Mouse (Mus musculus) liver, embryonic 14.5 days (tissue): ENCODE data around the gene Zfp326. TPM values are rescaled to one million over a fixed set of nuclear protein-coding genes. Genes with fewer than 3 reads are reported as not detected.

Experiments
- ATAC-seq: fragments of 200-750 bp; cut with Nextera tagmentation; 2 replicates; pipeline ENCODE4 v1.8.0; 2017; ENCODE audit warnings: moderate number of reproducible peaks, mild to moderate bottlenecking, moderate library complexity; ENCODE audit not compliant: insufficient read depth
- DNase-seq, 3 experiments: peaks; one replicate each; pipeline ENCODE4 v3.0.0-alpha.2; 2012 to 2013; ENCODE audit warnings: low read depth in 3 of 3, low spot score in 3 of 3
- H3K27ac ChIP-seq: fragments of 300-500 bp; sonication (generic); 2 replicates; pipeline ENCODE4 v1.5.1; 2014; ENCODE audit warnings: moderate library complexity, mild to moderate bottlenecking, control low read depth, inconsistent platforms
- H3K27me3 ChIP-seq: fragments of 300-500 bp; sonication (generic); 2 replicates; pipeline ENCODE4 v1.6.1; 2014; ENCODE audit warnings: mild to moderate bottlenecking, low read length, moderate library complexity; ENCODE audit not compliant: control insufficient read depth, insufficient read depth
- H3K36me3 ChIP-seq: fragments of 300-500 bp; sonication (generic); replicated peaks from 2 replicates; pipeline ENCODE4 v1.6.1; 2014; ENCODE audit warnings: low read depth; ENCODE audit not compliant: control insufficient read depth, insufficient read depth
- H3K4me1 ChIP-seq, 2 experiments: fragments of 200-500 bp in 1 of 2; fragments of 300-500 bp in 1 of 2; sonication (generic) in 1 of 2; replicated peaks; 2 replicates each; pipeline ENCODE4 v1.6.1; 2012 to 2014; ENCODE audit warnings: antibody characterized with exemption in 1 of 2, inconsistent platforms in 1 of 2, low read length in 1 of 2; ENCODE audit not compliant: control insufficient read depth in 2 of 2, insufficient read depth in 2 of 2
- H3K4me2 ChIP-seq: fragments of 300-500 bp; sonication (generic); 2 replicates; pipeline ENCODE4 v1.6.1; 2014; ENCODE audit warnings: low read depth, mild to moderate bottlenecking, control low read depth, moderate library complexity
- H3K4me3 ChIP-seq, 2 experiments: fragments of 200-500 bp in 1 of 2; fragments of 300-500 bp in 1 of 2; sonication (generic) in 1 of 2; 2 replicates each; pipeline ENCODE4 v1.5.1; 2012 to 2014; ENCODE audit warnings: low read depth in 2 of 2, low read length in 2 of 2, mild to moderate bottlenecking in 2 of 2, control low read depth in 1 of 2, inconsistent platforms in 1 of 2, moderate library complexity in 1 of 2; ENCODE audit not compliant: insufficient read depth in 1 of 2
- H3K9ac ChIP-seq: fragments of 300-500 bp; sonication (generic); replicated peaks from 2 replicates; pipeline ENCODE4 v1.6.1; 2014; ENCODE audit warnings: mild to moderate bottlenecking, control low read depth, moderate library complexity
- H3K9me3 ChIP-seq: fragments of 300-500 bp; sonication (generic); 2 replicates; pipeline ENCODE4 v1.6.1; 2016; ENCODE audit warnings: low read length, mixed read lengths; ENCODE audit not compliant: control insufficient read depth
- CTCF ChIP-seq: IDR thresholded peaks from 2 replicates; pipeline ENCODE4 v1.5.1; 2016; ENCODE audit warnings: antibody characterized with exemption, low read depth, control low read depth
- EP300 ChIP-seq: IDR thresholded peaks from 2 replicates; pipeline ENCODE4 v1.6.1; 2016; ENCODE audit warnings: antibody characterized with exemption, low read depth
- WGBS: fragments of 180-500 bp; shearing (Covaris S2); extraction: QIAGEN DNeasy Blood & Tissue Kit; methylation state at CpG from one replicate; pipeline ENCODE4 v1.1.7; 2014; ENCODE audit not compliant: insufficient replicate concordance; 5-methylcytosine and 5-hydroxymethylcytosine counted together
- polyA plus RNA-seq, 2 experiments: library from polyadenylated mRNA; depleted of rRNA in 1 of 2; stranded (reverse) in 1 of 2; unstranded in 1 of 2; fragments of >200 nt; fragmentation: Nextera tagmentation in 1 of 2; extraction: Ambion mirVana in 1 of 2; gene quantifications; 2 replicates each; pipeline versions ENCODE4 v1.2.1 to v1.2.3; 2012 to 2014

Gene Zfp326
- 4.7 and 7.3 TPM in 2 replicates for polyA plus RNA-seq (2012; rRNA removed)
- polyA plus RNA-seq (2014; fragmentation: Nextera tagmentation; extraction: Ambion mirVana): 3.3 and 4.6 TPM in 2 replicates

- under 1% methylated on average over 76 of the region's 83 CpGs for WGBS
- ATAC-seq: peak; percentile 92
- H3K27ac ChIP-seq: no peak within 1 kb of the TSS
- peak within 1 kb of the TSS; percentile 86 for H3K4me2 ChIP-seq
- H3K4me1 ChIP-seq: peaks cover 0 to 29% of the 10 kb centered on the region in 2 experiments; a peak in 3 of 4 replicates
- peak within 1 kb of the TSS; percentile 85 for H3K9ac ChIP-seq
- H3K27me3 ChIP-seq: peaks cover 3% of the 10 kb centered on the region; the same call in 1 of the 2 replicates
- H3K4me3 ChIP-seq: peak within 1 kb of the TSS; percentile 81 to 91
- peak; percentile 72 to 80 (median 76) for DNase-seq
- H3K9me3 ChIP-seq: no peaks in the 10 kb centered on the region
- TF ChIP-seq CTCF: no peak
- H3K36me3 ChIP-seq: no peaks in the 10 kb centered on the region
Observed at GRCm38 (mm10) chr5:105876068-105876924, at the start of gene Zfp326. TSS of gene Zfp326 (plus strand) at chr5:105876565.

DNA sequence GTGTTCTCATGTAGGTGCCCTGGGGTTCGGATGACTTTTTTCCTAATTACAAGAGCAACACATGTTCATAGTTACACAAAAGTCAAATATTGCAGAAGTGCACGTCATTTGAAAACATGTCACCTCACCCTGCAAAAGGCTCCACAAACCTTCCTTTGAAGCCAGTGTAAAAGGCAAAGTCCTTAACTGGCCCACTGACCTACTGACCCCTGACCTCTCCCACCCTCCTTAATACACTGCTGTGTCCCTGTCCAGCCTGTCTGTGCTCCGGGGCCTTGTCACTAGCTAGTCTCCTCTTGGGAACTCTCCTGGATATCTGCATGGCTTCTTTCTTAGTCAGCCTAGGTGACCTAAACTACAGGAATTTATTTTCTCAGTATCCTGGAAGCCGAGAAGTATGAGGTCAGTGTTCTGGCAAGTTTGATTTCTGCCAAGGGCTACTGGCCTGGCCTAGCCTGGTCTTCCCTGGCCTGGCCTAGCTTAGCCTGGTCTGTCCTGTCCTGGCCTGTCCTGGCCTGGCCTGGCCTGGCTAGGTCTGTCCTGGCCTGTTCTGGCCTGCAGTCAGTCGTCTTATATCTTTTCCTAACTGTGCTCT is 49.4 kb upstream of the Zfp326 start:
- no peak overlapping the region for H3K4me2 ChIP-seq
- no peak overlapping the region for H3K27ac ChIP-seq
- H3K27me3 ChIP-seq: no peaks in the 10 kb centered on the region
- peaks cover 10 to 29% of the 10 kb centered on the region in 2 experiments for H3K4me1 ChIP-seq
- ATAC-seq (no peak), DNase-seq (no peak)
- WGBS: 59% methylated on average over 5 of the region's 5 CpGs
- H3K4me3 ChIP-seq: no peak overlapping the region
- no peak overlapping the region for H3K9ac ChIP-seq
- no peak for TF ChIP-seq EP300
- no peaks in the 10 kb centered on the region for H3K36me3 ChIP-seq
- H3K9me3 ChIP-seq: no peaks in the 10 kb centered on the region

DNA sequence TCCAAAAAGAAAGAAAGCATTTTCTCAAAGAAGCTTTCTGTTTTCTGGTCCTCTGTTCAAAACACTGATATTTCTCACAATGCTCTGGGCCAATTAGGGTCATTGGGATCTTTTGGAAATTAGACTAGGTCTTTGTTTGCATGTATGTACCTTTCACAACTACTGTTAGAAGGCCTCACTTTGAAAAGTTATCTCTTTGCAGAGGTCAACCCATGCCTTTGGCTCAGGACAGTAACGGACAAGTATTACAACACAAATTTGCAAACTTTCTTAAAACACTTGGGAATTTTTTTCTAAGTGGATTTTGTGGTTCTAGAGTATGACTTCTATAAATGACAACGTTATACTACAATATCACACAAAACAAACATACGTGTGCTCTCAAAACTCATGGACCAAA is 48.3 kb upstream of the Zfp326 start:
- TF ChIP-seq EP300 (no peak), CTCF (no peak)
- no peak for DNase-seq

DNA sequence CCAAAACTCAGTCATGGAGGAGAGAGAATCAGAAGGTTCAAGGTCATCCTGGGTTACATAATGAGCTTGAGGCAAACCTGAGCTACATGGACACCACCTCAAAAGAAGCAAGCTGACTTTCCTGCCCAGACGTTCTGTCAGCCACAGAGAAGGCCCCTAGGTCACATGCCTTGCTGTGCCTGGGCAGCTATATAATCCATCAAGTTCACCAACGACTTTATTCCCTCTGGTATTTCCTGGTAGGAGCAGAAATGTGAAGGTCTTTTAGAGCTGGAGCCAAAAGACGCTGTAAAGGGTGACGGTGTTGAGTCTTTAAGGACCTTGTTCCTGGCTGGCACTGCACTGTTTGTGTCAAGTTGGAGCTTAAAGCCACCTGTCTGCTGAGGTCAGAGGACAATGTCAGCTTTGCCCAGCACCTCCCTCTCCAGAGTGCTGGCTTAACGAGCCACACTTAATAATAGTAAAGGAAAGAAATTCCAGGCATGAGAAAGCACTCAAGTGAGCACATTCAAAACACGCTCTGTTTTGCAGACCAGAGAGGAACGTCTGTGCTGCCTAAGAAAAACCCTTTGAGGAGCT is 47.3 kb upstream of the Zfp326 start:
- Histone ChIP-seq H3K9ac (no peak overlapping the region), H3K4me3 (no peak overlapping the region), H3K27me3 (no peaks in the 10 kb centered on the region), H3K27ac (no peak overlapping the region), H3K4me2 (no peak overlapping the region), H3K4me1 (peaks cover 10 to 31% of the 10 kb centered on the region in 2 experiments), H3K9me3 (no peaks in the 10 kb centered on the region), H3K36me3 (no peaks in the 10 kb centered on the region)
- DNase-seq (no peak), ATAC-seq (no peak)
- TF ChIP-seq EP300 (no peak), CTCF (no peak)
- 47% methylated on average over 7 of the region's 7 CpGs for WGBS

More for the DNA sequence above, 48.3 kb upstream of the Zfp326 start:
- Histone ChIP-seq H3K9me3 (no peaks in the 10 kb centered on the region), H3K4me1 (peaks cover 10 to 29% of the 10 kb centered on the region in 2 experiments), H3K9ac (no peak overlapping the region), H3K27ac (no peak overlapping the region), H3K27me3 (no peaks in the 10 kb centered on the region), H3K4me2 (no peak overlapping the region), H3K36me3 (no peaks in the 10 kb centered on the region), H3K4me3 (no peak overlapping the region)
- 70% methylated on average over 3 of the region's 3 CpGs for WGBS
- ATAC-seq: no peak

- H3K27me3 ChIP-seq: no peaks in the 10 kb centered on the region
- H3K4me2 ChIP-seq: no peak overlapping the region
- H3K9ac ChIP-seq: no peak overlapping the region
- ATAC-seq: no peak
- 72% methylated on average over 7 of the region's 7 CpGs for WGBS
- H3K36me3 ChIP-seq: no peaks in the 10 kb centered on the region
- H3K4me1 ChIP-seq: peaks cover 0 to 7% of the 10 kb centered on the region in 2 experiments; a peak in 2 of 4 replicates
- no peak overlapping the region for H3K27ac ChIP-seq
- TF ChIP-seq CTCF (no peak), EP300 (no peak)
- no peak overlapping the region for H3K4me3 ChIP-seq
- no peak for DNase-seq
- H3K9me3 ChIP-seq: no peaks in the 10 kb centered on the region
Observed at GRCm38 (mm10) chr5:105832140-105832539, 44.2 kb upstream of the Zfp326 start.
